Mouse (Mus musculus) left cerebral cortex, adult 2 months (tissue): ENCODE results near the gene Dhx30. TPM values are rescaled to one million over a fixed set of nuclear protein-coding genes. Genes with fewer than 3 reads are reported as not detected.
"Not testable (repeated sequence)": the region's sequence is repeated elsewhere in the genome, so short reads cannot be mapped to it uniquely, and the experiment has no call there.

Experiments
- DNase-seq, 2 experiments: peaks; one replicate each; pipeline ENCODE4 v3.0.0; 2021 to 2022; ENCODE audit warnings: low spot score in 2 of 2, mixed read lengths in 1 of 2; ENCODE audit errors: extremely low spot score in 1 of 2
- H3K27ac ChIP-seq: fragments of 200-600 bp; 2 replicates; pipeline ENCODE4 v1.8.1; 2022
- H3K4me3 ChIP-seq: fragments of 200-600 bp; 2 replicates; pipeline ENCODE4 v1.8.1; 2022
- CTCF ChIP-seq: fragments of 200-600 bp; IDR thresholded peaks from 2 replicates; pipeline ENCODE4 v1.8.1; 2022; ENCODE audit warnings: antibody characterized with exemption, mild to moderate bottlenecking, moderate library complexity
- intact Hi-C: fragments of 180-260 bp; cut with DNase I; formaldehyde crosslinking; loops from one replicate; pipeline ENCODE4 v1.15.1; 2025
- total RNA-seq, 2 experiments: library from RNA; stranded (reverse); gene quantifications; 2 replicates each; pipeline ENCODE4 v1.2.3; 2021

Dhx30 gene
- total RNA-seq, 2 experiments from 2014 or later, result 166 to 173 TPM

- Histone ChIP-seq H3K27ac (peak overlapping the region; percentile 90), H3K4me3 (peak overlapping the region; percentile 94)
- no peak for DNase-seq
- intact Hi-C loops, result loop anchor here (2.0 kb wide), 1 partner anchor 14 kb away; the partner anchor contains the start of genes Dhx30 and Smarcc1
- TF ChIP-seq CTCF, result no peak
Measured at GRCm38 (mm10) chr9:110130896-110131524, 13.4 kb upstream of the Dhx30 start.

DNA sequence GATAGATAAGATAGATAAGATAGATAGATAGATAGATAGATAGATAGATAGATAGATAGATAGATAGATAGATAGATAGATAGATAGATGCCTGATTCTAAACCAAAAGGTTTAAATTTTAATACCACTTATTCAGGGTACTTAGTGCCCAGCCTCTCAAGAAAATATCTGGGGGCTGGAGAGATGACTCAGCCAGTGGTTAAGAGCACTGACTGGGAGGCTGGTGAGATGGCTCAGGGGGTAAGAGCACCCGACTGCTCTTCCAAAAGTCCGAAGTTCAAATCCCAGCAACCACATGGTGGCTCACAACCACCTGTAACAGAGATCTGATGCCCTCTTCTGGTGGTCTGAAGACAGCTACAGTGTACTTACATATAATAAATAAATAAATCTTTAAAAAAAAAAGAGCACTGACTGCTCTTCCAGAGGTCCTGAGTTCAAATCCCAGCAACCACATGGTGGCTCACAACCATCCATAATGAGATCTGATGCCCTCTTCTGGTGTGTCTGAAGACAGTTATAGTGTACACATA lies 6.4 kb upstream of the Dhx30 start:
- intact Hi-C loops, DNase-seq, H3K4me3 ChIP-seq, H3K27ac ChIP-seq: not testable (repeated sequence)

- Histone ChIP-seq H3K27ac (no peak overlapping the region), H3K4me3 (no peak overlapping the region)
- no peak for TF ChIP-seq CTCF
- DNase-seq, result no peak
- intact Hi-C loops, result no loop called here
Measured at GRCm38 (mm10) chr9:110123322-110123721, 5.7 kb upstream of the Dhx30 start.

GRCm38 (mm10) chr9:110121424-110121823 lies 3.8 kb upstream of the Dhx30 start:
- peak; percentile 22 to 28 for DNase-seq
- TF ChIP-seq CTCF, result no peak
- intact Hi-C loops, result no loop called here
- H3K27ac ChIP-seq, result peak overlapping the region; percentile 66
- no peak overlapping the region for H3K4me3 ChIP-seq

DNA sequence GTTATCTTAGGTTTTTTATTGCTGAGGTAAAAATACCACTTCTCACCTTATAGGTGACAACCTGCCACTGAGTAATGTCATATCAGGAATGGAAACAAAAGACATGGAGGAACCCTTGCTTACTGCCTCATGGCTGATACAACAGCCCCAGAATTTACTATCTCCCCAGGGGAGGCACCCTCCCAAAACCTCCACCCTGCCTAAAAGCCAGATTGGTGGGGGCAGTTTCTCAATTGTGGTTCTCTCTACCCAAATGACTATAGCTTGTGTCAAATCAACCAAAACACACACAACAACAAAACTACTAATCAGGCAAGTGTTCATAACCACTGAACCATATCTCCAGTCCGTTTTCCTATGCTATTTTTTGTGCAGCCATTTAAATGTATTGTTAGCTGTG lies 619 bp upstream of the Dhx30 start:
- no peak for DNase-seq
- Histone ChIP-seq H3K4me3 (peak overlapping the region; percentile 82), H3K27ac (peak overlapping the region; percentile 93; the same call in 1 of the 2 replicates)
- intact Hi-C loops, result loop anchor here (5.0 kb wide), 1 partner anchor 179 kb away; no protein-coding TSS in a partner anchor
- no peak for TF ChIP-seq CTCF

GRCm38 (mm10) chr9:110116977-110117778 lies 452 bp downstream of the Dhx30 start, which contains the start of gene Smarcc1:
TSS of gene Smarcc1 (plus strand) at chr9:110117708.
- peak; percentile 88 to 90 for DNase-seq
- TF ChIP-seq CTCF, result no peak
- H3K27ac ChIP-seq, result peak within 1 kb of the TSS; percentile 93
- intact Hi-C loops, result loop anchor here (2.0 to 5.0 kb wide), 2 partner anchors 14 to 180 kb away; no protein-coding TSS in a partner anchor
- peak within 1 kb of the TSS; percentile 82 for H3K4me3 ChIP-seq

- no peak for DNase-seq
- intact Hi-C loops, result loop anchor here (2.0 to 5.0 kb wide), 2 partner anchors 14 to 181 kb away; no protein-coding TSS in a partner anchor
- Histone ChIP-seq H3K4me3 (peak overlapping the region; percentile 82), H3K27ac (peak overlapping the region; percentile 93)
- no peak for TF ChIP-seq CTCF
Measured at GRCm38 (mm10) chr9:110116353-110116976, 1.2 kb downstream of the Dhx30 start.

DNA sequence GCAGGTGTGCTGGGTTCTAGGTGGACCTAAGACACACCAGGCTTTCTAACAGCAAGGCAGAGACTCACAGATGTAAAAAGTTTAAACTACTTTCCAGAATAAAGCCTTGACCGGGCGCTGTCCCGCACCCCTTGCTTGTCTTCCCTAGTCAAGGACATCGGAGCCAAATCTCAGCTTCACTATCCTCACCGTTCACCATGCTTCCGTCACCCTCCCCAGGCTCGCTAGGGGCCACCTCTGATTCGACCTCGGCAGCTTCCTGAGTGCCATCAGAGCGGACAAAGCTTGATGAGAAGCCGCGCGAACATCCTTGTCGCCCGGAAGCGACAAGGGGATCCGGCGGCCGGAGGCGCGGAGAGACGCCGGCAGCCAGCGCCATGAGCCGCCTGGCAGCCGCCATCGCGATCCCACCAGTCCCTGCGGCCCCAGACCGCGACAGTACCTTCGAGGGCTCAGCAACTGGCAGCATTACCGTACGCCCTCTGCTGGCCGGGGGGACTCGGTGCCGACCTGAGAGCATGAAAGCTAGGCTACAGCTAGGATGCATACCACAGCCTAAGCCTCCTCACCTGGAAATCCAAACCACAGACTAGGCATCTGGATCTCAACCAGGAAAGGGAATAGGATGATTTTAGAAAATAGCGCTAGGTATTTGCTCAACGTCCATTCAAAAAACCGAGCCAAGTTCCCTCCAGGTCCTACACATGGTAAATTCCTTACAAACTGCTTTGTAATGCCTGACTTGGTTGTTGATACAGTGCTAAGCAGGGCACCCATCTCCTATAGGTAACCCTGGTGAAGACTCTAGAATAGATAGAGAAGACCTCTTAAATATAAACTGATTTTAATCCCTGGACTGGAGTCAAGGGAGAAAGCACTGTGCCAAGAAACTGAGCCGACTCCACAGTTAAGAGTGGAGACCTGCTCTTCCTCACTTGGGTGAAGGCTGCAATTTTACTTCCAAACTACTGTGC lies 16.7 kb downstream of the Dhx30 start:
- peak; percentile 93 to 97 for DNase-seq
- Histone ChIP-seq H3K4me3 (peak overlapping the region; percentile 97), H3K27ac (peak overlapping the region; percentile 58; the same call in 1 of the 2 replicates)
- peak; percentile 96 for TF ChIP-seq CTCF
- intact Hi-C loops, result loop anchor here (2.0 kb wide), 1 partner anchor 208 kb away; no protein-coding TSS in a partner anchor

GRCm38 (mm10) chr9:110097791-110098190 lies 19.8 kb downstream of the Dhx30 start:
- Histone ChIP-seq H3K27ac (no peak overlapping the region), H3K4me3 (no peak overlapping the region)
- no peak for TF ChIP-seq CTCF
- intact Hi-C loops, result no loop called here
- DNase-seq, result no peak

- no peak; the same call in 1 of the 2 replicates for TF ChIP-seq CTCF
- Histone ChIP-seq H3K27ac (no peak overlapping the region), H3K4me3 (no peak overlapping the region)
- no peak for DNase-seq
- intact Hi-C loops, result no loop called here
Measured at GRCm38 (mm10) chr9:110094761-110095160, 22.9 kb downstream of the Dhx30 start.
